Mouse (Mus musculus) midbrain, postnatal 0 days (tissue): ENCODE measurements around the gene Opn1mw. TPM values are rescaled to one million over a fixed set of nuclear protein-coding genes. Genes with fewer than 3 reads are reported as not detected.
"Not testable (repeated sequence)": the region's sequence is repeated elsewhere in the genome, so short reads cannot be mapped to it uniquely, and the experiment has no call there.

ENCODE experiments used
- ATAC-seq: fragments of 200-750 bp; cut with Nextera tagmentation; 2 replicates; pipeline ENCODE4 v1.8.0; 2017; ENCODE audit warnings: moderate number of reproducible peaks, mild to moderate bottlenecking, moderate TSS enrichment, moderate library complexity; ENCODE audit not compliant: low FRiP score
- DNase-seq: peaks from one replicate; pipeline ENCODE4 v3.0.0-alpha.2; 2015; ENCODE audit warnings: low spot score
- H3K27ac ChIP-seq: fragments of 300-500 bp; sonication (generic); 2 replicates; pipeline ENCODE4 v1.5.1; 2014; ENCODE audit warnings: low read depth, mild to moderate bottlenecking, low read length, mixed read lengths
- H3K27me3 ChIP-seq: fragments of 300-500 bp; sonication (generic); 2 replicates; pipeline ENCODE4 v1.6.1; 2014; ENCODE audit warnings: low read length, control low read depth, mixed read lengths; ENCODE audit not compliant: insufficient read depth
- H3K36me3 ChIP-seq: fragments of 300-500 bp; sonication (generic); 2 replicates; pipeline ENCODE4 v1.6.1; 2014; ENCODE audit warnings: low read length, control low read depth, mixed read lengths; ENCODE audit not compliant: insufficient read depth
- H3K4me1 ChIP-seq: fragments of 300-500 bp; sonication (generic); 2 replicates; pipeline ENCODE4 v1.6.1; 2014; ENCODE audit warnings: mild to moderate bottlenecking, control low read depth, antibody characterized with exemption, low read length, mixed read lengths; ENCODE audit not compliant: insufficient read depth
- H3K4me2 ChIP-seq: fragments of 300-500 bp; sonication (generic); 2 replicates; pipeline ENCODE4 v1.6.1; 2014; ENCODE audit warnings: low read depth, mild to moderate bottlenecking, low read length, mixed read lengths; ENCODE audit not compliant: poor library complexity, severe bottlenecking
- H3K4me3 ChIP-seq: fragments of 300-500 bp; sonication (generic); 2 replicates; pipeline ENCODE4 v1.5.1; 2014; ENCODE audit warnings: low read depth, mild to moderate bottlenecking, low read length, moderate library complexity
- H3K9ac ChIP-seq: fragments of 300-500 bp; sonication (generic); replicated peaks from 2 replicates; pipeline ENCODE4 v1.6.1; 2014; ENCODE audit warnings: mild to moderate bottlenecking, low read length, moderate library complexity, mixed read lengths; ENCODE audit not compliant: poor library complexity, severe bottlenecking
- H3K9me3 ChIP-seq: fragments of 300-500 bp; sonication (generic); 2 replicates; pipeline ENCODE4 v1.6.1; 2016; ENCODE audit warnings: low read length, control low read depth
- CTCF ChIP-seq: IDR thresholded peaks from 2 replicates; pipeline ENCODE4 v1.5.1; 2016; ENCODE audit warnings: antibody characterized with exemption, mild to moderate bottlenecking
- WGBS: fragments of 180-500 bp; shearing (Covaris S2); extraction: QIAGEN DNeasy Blood & Tissue Kit; methylation state at CpG from one replicate; pipeline ENCODE4 v1.1.7; 2014; 5-methylcytosine and 5-hydroxymethylcytosine counted together
- polyA plus RNA-seq: library from polyadenylated mRNA; unstranded; fragments of >200 nt; fragmentation: Nextera tagmentation; extraction: Ambion mirVana; gene quantifications from 2 replicates; pipeline ENCODE4 v1.2.1, GENCODE M21; 2015
- total RNA-seq: library from RNA; depleted of rRNA; stranded (reverse); fragments of >200 nt; gene quantifications from 2 replicates; pipeline ENCODE4 v1.2.3, GENCODE M21; 2014

Gene Opn1mw
- total and polyA plus RNA-seq, 2 experiments from 2014 or later: not detected

DNA sequence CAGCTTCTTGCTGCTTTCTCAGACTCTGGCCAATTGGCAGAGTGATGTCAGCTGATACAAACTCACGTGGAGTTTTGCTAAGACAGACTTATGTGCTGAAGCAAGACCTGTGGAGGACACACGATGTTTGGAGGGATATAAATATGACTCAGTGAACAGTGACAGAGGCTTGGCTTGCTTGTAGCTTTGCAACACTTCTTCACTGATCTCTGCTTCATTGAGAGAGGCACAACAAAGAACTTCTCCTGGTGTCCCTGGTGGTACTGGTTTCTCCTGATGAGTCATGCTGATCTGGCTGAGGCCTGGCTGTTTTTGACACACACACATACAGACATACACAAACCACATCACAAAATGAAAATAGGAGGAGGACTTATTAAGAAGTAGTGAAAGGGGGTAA, 21.3 kb upstream of the Opn1mw start:
- no peak for TF ChIP-seq CTCF
- H3K9me3 ChIP-seq: no peaks in the 10 kb centered on the region
- H3K4me3 ChIP-seq: no peak overlapping the region
- no peak overlapping the region for H3K4me2 ChIP-seq
- ATAC-seq (no peak), DNase-seq (no peak)
- H3K27ac ChIP-seq: no peak overlapping the region
- H3K27me3 ChIP-seq: no peaks in the 10 kb centered on the region
- H3K36me3 ChIP-seq: no peaks in the 10 kb centered on the region
- H3K9ac ChIP-seq: no peak overlapping the region
- H3K4me1 ChIP-seq: no peaks in the 10 kb centered on the region
- 56% methylated on average over 2 of the region's 2 CpGs for WGBS

- WGBS: 58% methylated on average over 3 of the region's 3 CpGs
- H3K27ac ChIP-seq: no peak overlapping the region
- no peak for DNase-seq
- no peaks in the 10 kb centered on the region for H3K4me1 ChIP-seq
- H3K4me3 ChIP-seq: no peak overlapping the region
- no peak for ATAC-seq
- no peak for TF ChIP-seq CTCF
- no peaks in the 10 kb centered on the region for H3K36me3 ChIP-seq
- H3K27me3 ChIP-seq: no peaks in the 10 kb centered on the region
- no peak overlapping the region for H3K9ac ChIP-seq
- H3K9me3 ChIP-seq: no peaks in the 10 kb centered on the region
- H3K4me2 ChIP-seq: no peak overlapping the region
These were observed 18.5 kb upstream of the Opn1mw start for GRCm38 (mm10) chrX:74108747-74109146.

- TF ChIP-seq CTCF: no peak
- ATAC-seq: no peak
- Histone ChIP-seq H3K4me1 (no peaks in the 10 kb centered on the region), H3K9ac (no peak overlapping the region), H3K4me2 (no peak overlapping the region), H3K27ac (no peak overlapping the region), H3K36me3 (no peaks in the 10 kb centered on the region), H3K27me3 (no peaks in the 10 kb centered on the region), H3K9me3 (no peaks in the 10 kb centered on the region), H3K4me3 (no peak overlapping the region)
- DNase-seq: no peak
These were observed 13.2 kb upstream of the Opn1mw start for GRCm38 (mm10) chrX:74114036-74114435.

GRCm38 (mm10) chrX:74115511-74115910, 11.8 kb upstream of the Opn1mw start:
- H3K9ac ChIP-seq: no peak overlapping the region

GRCm38 (mm10) chrX:74124975-74125374, 2.3 kb upstream of the Opn1mw start:
- Histone ChIP-seq H3K9me3 (no peaks in the 10 kb centered on the region), H3K27ac (no peak overlapping the region), H3K4me3 (no peak overlapping the region), H3K4me2 (no peak overlapping the region), H3K9ac (no peak overlapping the region), H3K4me1 (no peaks in the 10 kb centered on the region), H3K27me3 (no peaks in the 10 kb centered on the region), H3K36me3 (no peaks in the 10 kb centered on the region)
- no peak for DNase-seq
- WGBS: 54% methylated on average over 2 of the region's 2 CpGs
- no peak for ATAC-seq
- TF ChIP-seq CTCF: 0 out of 2 replicates have a peak, but pooled peaks have one; percentile 5

More at GRCm38 (mm10) chrX:74115511-74115910, 11.8 kb upstream of the Opn1mw start:
- Histone ChIP-seq H3K4me2 (peak overlapping the region; percentile 24; the same call in 1 of the 2 replicates), H3K36me3 (no peaks in the 10 kb centered on the region), H3K4me1 (no peaks in the 10 kb centered on the region), H3K27me3 (no peaks in the 10 kb centered on the region), H3K4me3 (peak overlapping the region; percentile 22; the same call in 1 of the 2 replicates), H3K27ac (no peak overlapping the region), H3K9me3 (no peaks in the 10 kb centered on the region)
- DNase-seq (peak; percentile 62), ATAC-seq (peak; percentile 68)
- peak; percentile 68; the same call in 1 of the 2 replicates for TF ChIP-seq CTCF
- 17% methylated on average over 10 of the region's 10 CpGs for WGBS

GRCm38 (mm10) chrX:74135263-74135662, 8.0 kb downstream of the Opn1mw start, which contains the start of gene Mecp2:
TSS of gene Mecp2 (minus strand) at chrX:74135363.
- not testable (repeated sequence) for ATAC-seq, H3K27me3 ChIP-seq, H3K4me2 ChIP-seq, H3K9me3 ChIP-seq, H3K4me3 ChIP-seq, H3K9ac ChIP-seq, H3K27ac ChIP-seq, H3K36me3 ChIP-seq, DNase-seq, H3K4me1 ChIP-seq
- 21% methylated on average over 1 of the region's 1 CpGs for WGBS
